ENCODE assay signal across 21 mouse cellular contexts in the genomic region with DNA sequence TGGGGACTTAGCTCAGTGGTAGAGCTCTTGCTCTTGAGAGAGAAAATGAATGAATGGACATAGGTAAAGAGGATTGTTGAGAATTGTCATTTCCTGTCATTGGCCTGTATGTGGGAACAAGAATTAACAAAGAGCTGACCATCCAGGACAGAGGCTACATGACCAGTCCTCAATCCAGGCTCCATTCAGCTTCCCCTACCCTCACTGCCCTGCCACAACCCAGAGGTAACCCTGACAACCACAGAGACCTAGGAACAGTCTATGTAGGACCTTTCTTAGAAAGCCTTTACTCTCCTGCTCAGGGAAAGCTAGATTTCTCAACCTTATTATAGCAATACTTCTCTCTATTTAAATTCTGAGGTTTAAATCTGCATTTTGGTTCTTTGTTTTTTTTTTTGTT. TPM values are rescaled to one million over a fixed set of nuclear protein-coding genes. Genes with fewer than 3 reads are reported as not detected.
A peak's percentile ranks its signal among the peaks of the same experiment; 100 is the strongest.
DNase-seq lines count a peak whose midpoint lies in the region; ATAC-seq and TF ChIP-seq lines count a peak whose summit lies in the region.
"Had no signal": no experiment of that assay in that cellular context is flagged by ENCODE, and none has a peak within 500 bp of the region (broad histone marks: within the 10 kb centered on the region; RNA-seq: fewer than 3 reads in every experiment).

No protein-coding gene starts in this region.

- peak overlapping the region; percentile 55 for H3K9ac ChIP-seq in CH12.LX (ENCODE audit: insufficient read depth, low read depth)
- H3K9ac ChIP-seq in liver, embryonic 13.5 days: no peak overlapping the region
- no peak overlapping the region for H3K9ac ChIP-seq in midbrain, embryonic 15.5 days
- H3K9ac ChIP-seq in forebrain, embryonic 15.5 days (replicated peaks): no peak overlapping the region
- H3K9ac ChIP-seq: embryonic facial prominence, embryonic 12.5 days; forebrain, postnatal 0 days; neural tube, embryonic 13.5 days had no signal

- in situ Hi-C loops in CH12.LX (cut with MboI; ENCODE audit: low pct_ligation_motif_present, low pct_unique_long_range_greater_than_20kb, low sequenced_read_pairs): no loop called here

- peak overlapping the region; percentile 97 for H3K27ac ChIP-seq in CH12.LX (ENCODE audit: insufficient read depth, low read depth)
- H3K27ac ChIP-seq in liver, embryonic 13.5 days: no peak overlapping the region
- H3K27ac ChIP-seq in small intestine, adult 2 months (ENCODE audit: insufficient read depth, low read depth, low read length): 0 out of 2 replicates have a peak overlapping the region, but pooled peaks have one; percentile 12
- H3K27ac ChIP-seq in midbrain, embryonic 15.5 days: no peak overlapping the region
- no peak overlapping the region for H3K27ac ChIP-seq in forebrain, embryonic 15.5 days (replicated peaks)
- H3K27ac ChIP-seq: embryonic facial prominence, embryonic 12.5 days; gastrocnemius, adult 2 months; neural tube, embryonic 13.5 days had no signal

- dilution Hi-C loops in CH12.LX (cut with MboI; ENCODE audit: extremely low pct_ligation_motif_present, extremely low pct_unique_long_range_greater_than_20kb, low sequenced_read_pairs): no loop called here

- peak overlapping the region in 1 of 3 experiments; percentile 55 for H3K4me3 ChIP-seq in CH12.LX (replicated peaks in 1 of 3; ENCODE audit: low read depth in 2 of 3, low read length in 2 of 3, poor library complexity in 1 of 3)
- H3K4me3 ChIP-seq in liver, embryonic 13.5 days (replicated peaks): no peak overlapping the region
- H3K4me3 ChIP-seq in small intestine, adult 2 months (ENCODE audit: low read depth, low read length): no peak overlapping the region
- H3K4me3 ChIP-seq in midbrain, embryonic 15.5 days: no peak overlapping the region
- no peak overlapping the region for H3K4me3 ChIP-seq in forebrain, embryonic 15.5 days
- H3K4me3 ChIP-seq: embryonic facial prominence, embryonic 12.5 days; gastrocnemius, adult 2 months; neural tube, embryonic 13.5 days had no signal

- peak; percentile 27 for DNase-seq in lung, postnatal 36 days
- no peak for DNase-seq in lung, postnatal 4 days
- peak; percentile 60 for DNase-seq in CH12.LX (ENCODE audit: extremely low read depth)
- DNase-seq in liver, embryonic 13.5 days: no peak
- DNase-seq: adrenal gland, adult 2 months; cerebellum, adult 9-10 months; gastrocnemius, adult 2 months; kidney, adult 9 months; kidney, postnatal 36 days; left cerebral cortex, postnatal 4 days; lung, adult 18-20 months; right cerebral cortex, postnatal 25 days; thymus, postnatal 4 days had no signal

- TF ChIP-seq RAD21 in CH12.LX (IDR thresholded peaks at IDR 0.05; ENCODE audit: low read depth, low read length): no peak

- H3K79me2 ChIP-seq in CH12.LX (replicated peaks; ENCODE audit: control insufficient read depth, extremely low read depth, insufficient read depth, poor library complexity, severe bottlenecking): peaks cover 72% of the 10 kb centered on the region

- peaks cover 18 to 37% of the 10 kb centered on the region in 2 experiments for H3K36me3 ChIP-seq in CH12.LX (replicated peaks in 1 of 2; ENCODE audit: control insufficient read depth in 1 of 2, insufficient read depth in 1 of 2, low read length in 1 of 2)
- H3K36me3 ChIP-seq in liver, embryonic 13.5 days: peaks cover 2% of the 10 kb centered on the region; the same call in 1 of the 2 replicates
- H3K36me3 ChIP-seq in small intestine, adult 2 months (ENCODE audit: control insufficient read depth, insufficient read depth, low read length): peaks cover 3% of the 10 kb centered on the region; the same call in 1 of the 2 replicates
- H3K36me3 ChIP-seq in midbrain, embryonic 15.5 days (replicated peaks): no peaks in the 10 kb centered on the region
- H3K36me3 ChIP-seq in forebrain, embryonic 15.5 days: no peaks in the 10 kb centered on the region
- H3K36me3 ChIP-seq: embryonic facial prominence, embryonic 12.5 days had no signal

- no peaks in the 10 kb centered on the region for H3K27me3 ChIP-seq in CH12.LX (replicated peaks)
- no peaks in the 10 kb centered on the region for H3K27me3 ChIP-seq in liver, embryonic 13.5 days
- no peaks in the 10 kb centered on the region for H3K27me3 ChIP-seq in small intestine, adult 2 months (ENCODE audit: control insufficient read depth, insufficient read depth, low read length)
- H3K27me3 ChIP-seq in midbrain, embryonic 15.5 days (replicated peaks): no peaks in the 10 kb centered on the region
- H3K27me3 ChIP-seq in forebrain, embryonic 15.5 days: no peaks in the 10 kb centered on the region
- H3K27me3 ChIP-seq: embryonic facial prominence, embryonic 12.5 days; neural tube, embryonic 13.5 days had no signal

- H3K9me3 ChIP-seq in CH12.LX (replicated peaks; ENCODE audit: low read length): no peaks in the 10 kb centered on the region
- no peaks in the 10 kb centered on the region for H3K9me3 ChIP-seq in liver, embryonic 13.5 days (replicated peaks)
- H3K9me3 ChIP-seq in midbrain, embryonic 15.5 days: no peaks in the 10 kb centered on the region
- no peaks in the 10 kb centered on the region for H3K9me3 ChIP-seq in forebrain, embryonic 15.5 days
- H3K9me3 ChIP-seq: embryonic facial prominence, embryonic 12.5 days; neural tube, embryonic 13.5 days had no signal

- H3K4me2 ChIP-seq in CH12.LX (ENCODE audit: insufficient read depth, low read depth, poor library complexity, severe bottlenecking): peak overlapping the region; percentile 98
- H3K4me2 ChIP-seq in liver, embryonic 13.5 days: peak overlapping the region; percentile 18
- H3K4me2 ChIP-seq in midbrain, embryonic 15.5 days: no peak overlapping the region
- H3K4me2 ChIP-seq in forebrain, embryonic 15.5 days (replicated peaks): no peak overlapping the region
- H3K4me2 ChIP-seq: embryonic facial prominence, embryonic 12.5 days; neural tube, embryonic 13.5 days had no signal

- TF ChIP-seq CTCF in CH12.LX (conservative IDR thresholded peaks at IDR 0.05 in 1 of 2, IDR thresholded peaks at IDR 0.05 in 1 of 2; ENCODE audit: low read depth in 2 of 2, low read length in 2 of 2): no peak
- no peak for TF ChIP-seq CTCF in small intestine, adult 2 months (IDR thresholded peaks at IDR 0.05; ENCODE audit: extremely low read depth, insufficient read length, insufficient replicate concordance, low read depth, low read length)

- no peak for ATAC-seq in liver, embryonic 13.5 days (ENCODE audit: low read depth)
- no peak for ATAC-seq in midbrain, embryonic 15.5 days (replicated peaks)
- no peak for ATAC-seq in forebrain, embryonic 15.5 days (replicated peaks)
- ATAC-seq: forebrain, postnatal 0 days had no signal

- TF ChIP-seq POLR2A in CH12.LX (IDR thresholded peaks at IDR 0.05; ENCODE audit: low read depth, low read length): no peak; the same call in 1 of the 2 replicates
- TF ChIP-seq POLR2A in small intestine, adult 2 months (IDR thresholded peaks at IDR 0.05; ENCODE audit: low read depth, low read length): no peak

- no peak for TF ChIP-seq EP300 in CH12.LX (IDR thresholded peaks at IDR 0.05; ENCODE audit: low read length)

- peaks cover 24 to 61% of the 10 kb centered on the region in 2 experiments for H3K4me1 ChIP-seq in CH12.LX (ENCODE audit: control insufficient read depth in 1 of 2, insufficient read depth in 2 of 2)
- H3K4me1 ChIP-seq in liver, embryonic 13.5 days (replicated peaks): peaks cover 27% of the 10 kb centered on the region
- no peaks in the 10 kb centered on the region for H3K4me1 ChIP-seq in small intestine, adult 2 months (ENCODE audit: control insufficient read depth, insufficient read depth, insufficient read length, low read length)
- no peaks in the 10 kb centered on the region for H3K4me1 ChIP-seq in midbrain, embryonic 15.5 days
- no peaks in the 10 kb centered on the region for H3K4me1 ChIP-seq in forebrain, embryonic 15.5 days
- H3K4me1 ChIP-seq: neural tube, embryonic 13.5 days had no signal

TF ChIP-seq in CH12.LX, 34 proteins besides CTCF, POLR2A, EP300 and RAD21 (continues in another document):
- TF ChIP-seq ZNF384 (IDR thresholded peaks at IDR 0.05; ENCODE audit: low read depth, low read length) (no peak), NELFE (IDR thresholded peaks at IDR 0.05; ENCODE audit: low read depth, low read length) (no peak)

RNA-seq across cellular contexts. Expression of gene Evi2b, which starts 2.8 kb away (rescaled TPM):
- total RNA-seq in CH12.LX (2012; rRNA removed) (10.0 and 12.0 TPM in 2 replicates), CH12.LX (2014; rRNA removed) (37.9 and 40.5 TPM in 2 replicates)
- 86.9 and 105 TPM in 2 replicates for polyA plus RNA-seq in CH12.LX (2012; ENCODE audit: insufficient read length, low read depth)
- 4.0 and 6.2 TPM in 2 replicates for polyA plus RNA-seq in liver, embryonic 13.5 days (2015; fragmentation: Nextera tagmentation; extraction: Ambion mirVana)
- 5.3 TPM in 1 of 2 replicates, not detected in the other for polyA plus RNA-seq in small intestine, adult 2 months (2012; rRNA removed)
- 0.14 TPM in 1 of 2 replicates, not detected in the other for polyA plus RNA-seq in midbrain, embryonic 15.5 days (2015; fragmentation: Nextera tagmentation; extraction: Ambion mirVana)
- polyA plus RNA-seq in forebrain, embryonic 15.5 days (2015; fragmentation: Nextera tagmentation; extraction: Ambion mirVana): not detected in 2 replicates
- polyA plus RNA-seq: embryonic facial prominence, embryonic 12.5 days had no signal

RNA-seq across cellular contexts. Expression of gene Evi2, which starts 9.6 kb away (rescaled TPM):
- total RNA-seq in CH12.LX (2012; rRNA removed): 1.0 and 1.2 TPM in 2 replicates
- 2.8 and 3.8 TPM in 2 replicates for total RNA-seq in CH12.LX (2014; rRNA removed)
- 2.9 and 6.2 TPM in 2 replicates for polyA plus RNA-seq in CH12.LX (2012; ENCODE audit: insufficient read length, low read depth)
- 0.43 and 0.82 TPM in 2 replicates for polyA plus RNA-seq in liver, embryonic 13.5 days (2015; fragmentation: Nextera tagmentation; extraction: Ambion mirVana)
- 0.34 and 1.7 TPM in 2 replicates for polyA plus RNA-seq in small intestine, adult 2 months (2012; rRNA removed)
- polyA plus RNA-seq in midbrain, embryonic 15.5 days (2015; fragmentation: Nextera tagmentation; extraction: Ambion mirVana): 0.43 and 0.74 TPM in 2 replicates
- 0.45 and 0.59 TPM in 2 replicates for polyA plus RNA-seq in forebrain, embryonic 15.5 days (2015; fragmentation: Nextera tagmentation; extraction: Ambion mirVana)
- total RNA-seq: forebrain, postnatal 0 days; gastrocnemius, adult 2 months; left cerebral cortex, postnatal 4 days; midbrain, postnatal 0 days had no signal

RNA-seq across cellular contexts. Expression of gene Evi2a, which starts 9.6 kb away (rescaled TPM):
- total RNA-seq in CH12.LX (2012; rRNA removed): 87.4 and 137 TPM in 2 replicates
- 164 and 165 TPM in 2 replicates for total RNA-seq in CH12.LX (2014; rRNA removed)
- polyA plus RNA-seq in CH12.LX (2012; ENCODE audit: insufficient read length, low read depth): 138 and 140 TPM in 2 replicates
- polyA plus RNA-seq in liver, embryonic 13.5 days (2015; fragmentation: Nextera tagmentation; extraction: Ambion mirVana): 5.0 and 5.8 TPM in 2 replicates
- polyA plus RNA-seq in small intestine, adult 2 months (2012; rRNA removed): 3.1 and 4.0 TPM in 2 replicates
- 2.9 and 3.3 TPM in 2 replicates for polyA plus RNA-seq in midbrain, embryonic 15.5 days (2015; fragmentation: Nextera tagmentation; extraction: Ambion mirVana)
- polyA plus RNA-seq in forebrain, embryonic 15.5 days (2015; fragmentation: Nextera tagmentation; extraction: Ambion mirVana): 2.2 and 3.9 TPM in 2 replicates

RNA-seq across cellular contexts. Expression of gene Omg, which starts 16.9 kb away (rescaled TPM):
- total RNA-seq in CH12.LX (2012; rRNA removed) (0.13 TPM in 2 replicates), CH12.LX (2014; rRNA removed) (0.09 TPM in 1 of 2 replicates, not detected in the other)
- polyA plus RNA-seq in CH12.LX (2012; ENCODE audit: insufficient read length, low read depth): 0.17 TPM in 1 of 2 replicates, not detected in the other
- polyA plus RNA-seq in liver, embryonic 13.5 days (2015; fragmentation: Nextera tagmentation; extraction: Ambion mirVana): not detected in 2 replicates
- not detected in 2 replicates for polyA plus RNA-seq in small intestine, adult 2 months (2012; rRNA removed)
- polyA plus RNA-seq in midbrain, embryonic 15.5 days (2015; fragmentation: Nextera tagmentation; extraction: Ambion mirVana): 5.3 and 5.4 TPM in 2 replicates
- 2.3 and 3.0 TPM in 2 replicates for polyA plus RNA-seq in forebrain, embryonic 15.5 days (2015; fragmentation: Nextera tagmentation; extraction: Ambion mirVana)
- total RNA-seq: gastrocnemius, adult 2 months; heart, adult 8-10 months had no signal

Comparison
In these comparisons a context has a peak if more than half of its experiments do, and no peak if none do; other contexts are left out.
1. DNase-seq: peak in lung, postnatal 36 days (single experiment) and CH12.LX (single experiment); none in lung, postnatal 4 days (0 of 2) and liver, embryonic 13.5 days (single experiment).
2. H3K27ac ChIP-seq: peak in CH12.LX (single experiment) and small intestine, adult 2 months (single experiment); none in liver, embryonic 13.5 days (single experiment), midbrain, embryonic 15.5 days (single experiment) and forebrain, embryonic 15.5 days (single experiment).
3. H3K4me2 ChIP-seq: peak in CH12.LX (single experiment) and liver, embryonic 13.5 days (single experiment); none in midbrain, embryonic 15.5 days (single experiment) and forebrain, embryonic 15.5 days (single experiment).
4. RNA of gene Evi2b, which starts 2.8 kb away (polyA plus RNA-seq): 86.9 to 105 TPM in CH12.LX; 5.3 TPM in small intestine, adult 2 months, 4.0 to 6.2 TPM in liver, embryonic 13.5 days, 0.14 TPM in midbrain, embryonic 15.5 days and not detected in forebrain, embryonic 15.5 days; every median in the first group is over 10 times any median in the second.
5. RNA of gene Evi2a, which starts 9.6 kb away (polyA plus RNA-seq): 138 to 140 TPM in CH12.LX; 5.0 to 5.8 TPM in liver, embryonic 13.5 days, 3.1 to 4.0 TPM in small intestine, adult 2 months, 2.2 to 3.9 TPM in forebrain, embryonic 15.5 days and 2.9 to 3.3 TPM in midbrain, embryonic 15.5 days; every median in the first group is over 10 times any median in the second.